Mouse (Mus musculus): ENCODE results near the gene Vwa5b1. TPM values are rescaled to one million over a fixed set of nuclear protein-coding genes. Genes with fewer than 3 reads are reported as not detected.

Vwa5b1 gene
- total RNA-seq, 2 experiments from 2014 or later, result not detected

GRCm38 (mm10) chr4:138530011-138530410, 105.7 kb downstream of the Vwa5b1 start:
- DNase-seq, result no peak

- no peak for DNase-seq
Observed at GRCm38 (mm10) chr4:138525684-138526083, 110.0 kb downstream of the Vwa5b1 start.

- no peak for DNase-seq
Observed at GRCm38 (mm10) chr4:138524769-138525168, 110.9 kb downstream of the Vwa5b1 start.

- DNase-seq, result no peak
Observed at GRCm38 (mm10) chr4:138523775-138524174, 111.9 kb downstream of the Vwa5b1 start.

- DNase-seq, result no peak
Observed at GRCm38 (mm10) chr4:138522296-138522695, 113.4 kb downstream of the Vwa5b1 start.

- no peak for DNase-seq
Observed at GRCm38 (mm10) chr4:138517153-138517789, 118.4 kb downstream of the Vwa5b1 start.

GRCm38 (mm10) chr4:138516448-138516847, 119.2 kb downstream of the Vwa5b1 start:
- DNase-seq, result no peak

Other genes with a start within 250 kb of the Vwa5b1 start
- gene Fam43b, start 239.4 kb downstream of the Vwa5b1 start, total RNA-seq (2021), result 1 to 10 TPM; 2.5 to 3.5 TPM
- gene Mul1, start 201.2 kb downstream of the Vwa5b1 start, total RNA-seq (2021), result 10 to 100 TPM; 51.7 to 55.3 TPM
- 10 to 100 TPM; 25.2 to 25.7 TPM for gene Camk2n1, start 181.6 kb downstream of the Vwa5b1 start, total RNA-seq (2021)
- gene Pla2g2c, start 88.9 kb upstream of the Vwa5b1 start, total RNA-seq (2021), result under 1 TPM; 0.20 to 0.43 TPM
- under 1 TPM; 0.76 to 0.79 TPM for gene Ubxn10, start 101.3 kb upstream of the Vwa5b1 start, total RNA-seq (2021)
- 10 to 100 TPM; 19.8 to 31.3 TPM for gene Pla2g2f, start 121.7 kb upstream of the Vwa5b1 start, total RNA-seq (2021)
- 1 to 10 TPM; 2.1 to 2.5 TPM for gene Pla2g2d, start 139.9 kb upstream of the Vwa5b1 start, total RNA-seq (2021)
- gene Pla2g5, start 227.6 kb upstream of the Vwa5b1 start, total RNA-seq (2021), result 10 to 100 TPM; 12.6 to 15.4 TPM
- gene Gm13030, start 238.1 kb upstream of the Vwa5b1 start, total RNA-seq (2021), result not detected
- 1 to 10 TPM; 3.3 to 4.0 TPM for gene Pla2g2e, start 242.1 kb upstream of the Vwa5b1 start, total RNA-seq (2021)

All from adrenal gland, postnatal 36 days (tissue).